Mouse (Mus musculus) lung, adult 2 months (tissue): ENCODE results near the gene Atf4. TPM values are rescaled to one million over a fixed set of nuclear protein-coding genes. Genes with fewer than 3 reads are reported as not detected.
A peak's percentile ranks its signal among the peaks of the same experiment; 100 is the strongest.

Source experiments
- DNase-seq: peaks from one replicate; pipeline ENCODE4 v3.0.0; 2022
- H3K4me1 ChIP-seq: fragments of 200-500 bp; 2 replicates; pipeline ENCODE4 v1.6.1; 2011; ENCODE audit warnings: low read length; ENCODE audit not compliant: control insufficient read depth, insufficient read depth
- H3K4me3 ChIP-seq: fragments of 200-500 bp; replicated peaks from 2 replicates; pipeline ENCODE3; 2011; ENCODE audit warnings: low read depth, mild to moderate bottlenecking, control low read depth, low read length; ENCODE audit errors: extremely low read depth
- CTCF ChIP-seq: fragments of 200-500 bp; IDR thresholded peaks from 2 replicates; pipeline ENCODE4 v1.5.1; 2011; ENCODE audit warnings: mild to moderate bottlenecking, low read length, control low read depth; ENCODE audit not compliant: insufficient read depth
- POLR2A ChIP-seq: fragments of 200-500 bp; IDR thresholded peaks from 2 replicates; pipeline ENCODE4 v1.6.1; 2011; ENCODE audit warnings: low read depth, mild to moderate bottlenecking, control low read depth, low read length, borderline replicate concordance; ENCODE audit errors: extremely low read depth
- WGBS: fragments of 180-500 bp; shearing (Covaris S2); methylation state at CpG from one replicate; pipeline ENCODE4 v1.1.7; 2018; 5-methylcytosine and 5-hydroxymethylcytosine counted together
- polyA plus RNA-seq: library from polyadenylated mRNA; depleted of rRNA; stranded (reverse); fragments of >200 nt; gene quantifications from 2 replicates; pipeline ENCODE4 v1.2.3, GENCODE M21; 2012

Gene Atf4
- polyA plus RNA-seq, 1 experiment, result 154 TPM

GRCm38 (mm10) chr15:80277107-80277506, 22.1 kb downstream of the Atf4 start:
- TF ChIP-seq CTCF (no peak), POLR2A (no peak)
- no peak for DNase-seq
- H3K4me1 ChIP-seq, result no peaks in the 10 kb centered on the region
- 43% methylated on average over 9 of the region's 9 CpGs for WGBS
- H3K4me3 ChIP-seq, result no peak overlapping the region

- Histone ChIP-seq H3K4me1 (no peaks in the 10 kb centered on the region), H3K4me3 (no peak overlapping the region)
- peak; percentile 31 for DNase-seq
- TF ChIP-seq POLR2A (no peak), CTCF (no peak)
- WGBS, result under 1% methylated on average over 6 of the region's 6 CpGs
Measured at GRCm38 (mm10) chr15:80277625-80278024, 22.6 kb downstream of the Atf4 start.

- 54% methylated on average over 5 of the region's 5 CpGs for WGBS
- Histone ChIP-seq H3K4me3 (no peak overlapping the region), H3K4me1 (no peaks in the 10 kb centered on the region)
- TF ChIP-seq CTCF (no peak), POLR2A (no peak)
- no peak for DNase-seq
Measured at GRCm38 (mm10) chr15:80278121-80278759, 23.3 kb downstream of the Atf4 start.

DNA sequence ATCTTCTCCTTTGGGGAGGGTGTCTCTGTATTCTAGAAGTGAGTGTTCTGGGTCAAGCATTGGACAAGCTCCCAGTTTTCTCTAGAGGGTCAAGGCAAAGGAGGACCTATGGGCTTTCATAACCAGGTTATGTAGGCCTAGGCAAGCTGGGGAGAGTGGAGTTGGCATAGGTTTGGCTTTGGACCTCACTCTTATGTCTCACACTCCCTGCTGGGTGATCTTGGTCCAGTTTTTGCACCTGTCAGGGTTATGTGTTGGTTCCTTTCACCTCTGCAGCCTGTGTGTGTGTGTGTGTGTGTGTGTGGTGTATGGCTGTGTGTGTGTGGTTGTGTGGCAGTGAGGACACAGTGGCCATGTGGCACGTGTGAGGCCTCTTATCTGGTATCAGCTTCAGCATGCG, 24.1 kb downstream of the Atf4 start:
- Histone ChIP-seq H3K4me1 (no peaks in the 10 kb centered on the region), H3K4me3 (no peak overlapping the region)
- no peak for DNase-seq
- no peak for TF ChIP-seq CTCF
- no peak for TF ChIP-seq POLR2A
- WGBS, result 76% methylated on average over 2 of the region's 2 CpGs

DNA sequence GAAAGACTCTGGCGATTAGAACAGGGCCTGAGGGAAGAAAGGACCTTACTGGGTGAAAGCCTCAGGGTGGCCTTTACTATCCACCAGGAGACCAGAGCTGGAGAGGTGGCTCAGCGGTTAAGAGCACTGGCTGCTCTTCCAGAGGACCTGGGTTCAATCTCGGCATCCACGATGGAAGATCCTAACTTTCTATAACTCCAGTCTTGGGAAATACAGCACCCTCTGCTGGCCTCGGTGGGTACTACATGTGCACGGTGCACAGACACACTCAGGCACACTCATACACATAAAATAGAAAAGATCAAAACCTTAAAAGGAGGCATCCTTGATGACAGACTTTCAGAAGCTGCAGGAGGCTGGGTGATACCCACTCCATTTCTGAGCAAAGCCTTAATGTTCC, 25.7 kb downstream of the Atf4 start:
- H3K4me1 ChIP-seq, result no peaks in the 10 kb centered on the region
- DNase-seq, result peak; percentile 30
- WGBS, result 20% methylated on average over 6 of the region's 6 CpGs
- peak; percentile 86 for TF ChIP-seq CTCF
- no peak for TF ChIP-seq POLR2A
- no peak overlapping the region for H3K4me3 ChIP-seq

DNA sequence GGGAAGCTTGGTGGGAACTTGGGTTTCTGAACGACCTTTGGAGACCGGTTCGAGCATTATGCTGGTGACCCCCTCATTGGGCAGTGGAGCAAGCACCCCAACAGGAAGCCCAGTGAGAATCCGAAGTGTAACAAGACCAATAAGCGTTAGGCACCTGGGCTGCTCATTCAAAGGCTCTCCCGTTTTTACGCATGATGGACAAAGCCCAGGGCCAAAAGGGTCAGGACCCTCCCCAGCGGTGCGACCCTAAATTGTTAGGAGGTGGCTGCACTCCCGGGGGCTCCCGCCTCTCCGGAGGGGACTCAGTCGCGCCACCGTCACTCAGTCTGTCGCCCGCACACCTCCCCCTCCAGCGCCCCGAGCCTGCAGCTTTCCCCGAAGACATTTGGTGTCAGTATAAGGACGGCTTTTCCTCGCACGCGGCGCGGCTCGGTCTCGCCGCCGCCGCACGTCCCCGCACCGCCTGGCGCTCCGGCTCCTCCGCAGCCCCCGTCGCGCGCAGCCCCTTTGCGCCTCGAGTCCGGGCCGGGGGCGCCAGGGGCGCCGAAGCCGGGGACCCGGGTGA, 31.9 kb downstream of the Atf4 start, which contains the start of gene Cacna1i:
TSS of gene Cacna1i (plus strand) at position 388 of the 565 bp plus-strand sequence.
- no peak for DNase-seq
- TF ChIP-seq CTCF, result no peak
- TF ChIP-seq POLR2A, result no peak
- Histone ChIP-seq H3K4me3 (no peak within 1 kb of the TSS), H3K4me1 (no peaks in the 10 kb centered on the region)
- 1% methylated on average over 50 of the region's 50 CpGs for WGBS

DNA sequence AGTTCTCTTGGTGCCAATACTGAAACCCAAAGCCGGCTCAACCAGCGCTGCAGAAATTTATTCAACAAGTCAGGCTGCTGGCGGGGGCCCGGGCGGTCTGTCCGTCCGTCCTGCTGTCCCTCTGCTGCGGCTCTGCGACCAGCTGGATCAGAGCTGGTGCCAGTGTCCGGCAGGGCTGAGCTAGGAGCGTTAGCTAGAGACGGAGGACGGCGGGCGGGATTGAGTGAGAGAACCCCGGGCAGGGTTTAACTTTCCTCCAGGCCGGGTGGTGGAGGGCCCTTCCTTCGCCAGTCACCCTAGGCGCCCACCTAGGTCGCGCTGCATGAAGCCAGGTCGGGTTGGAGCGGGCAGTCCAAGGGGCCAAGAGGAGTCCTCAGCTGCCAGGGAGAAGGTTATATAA, 33.1 kb downstream of the Atf4 start:
- DNase-seq, result no peak
- Histone ChIP-seq H3K4me1 (no peaks in the 10 kb centered on the region), H3K4me3 (no peak overlapping the region)
- WGBS, result 5% methylated on average over 23 of the region's 23 CpGs
- TF ChIP-seq POLR2A (no peak), CTCF (no peak)

GRCm38 (mm10) chr15:80289436-80289835, 34.5 kb downstream of the Atf4 start:
- TF ChIP-seq POLR2A, result no peak
- TF ChIP-seq CTCF, result peak; percentile 58
- Histone ChIP-seq H3K4me3 (no peak overlapping the region), H3K4me1 (no peaks in the 10 kb centered on the region)
- WGBS, result 10% methylated on average over 10 of the region's 10 CpGs
- DNase-seq, result peak; percentile 58

DNA sequence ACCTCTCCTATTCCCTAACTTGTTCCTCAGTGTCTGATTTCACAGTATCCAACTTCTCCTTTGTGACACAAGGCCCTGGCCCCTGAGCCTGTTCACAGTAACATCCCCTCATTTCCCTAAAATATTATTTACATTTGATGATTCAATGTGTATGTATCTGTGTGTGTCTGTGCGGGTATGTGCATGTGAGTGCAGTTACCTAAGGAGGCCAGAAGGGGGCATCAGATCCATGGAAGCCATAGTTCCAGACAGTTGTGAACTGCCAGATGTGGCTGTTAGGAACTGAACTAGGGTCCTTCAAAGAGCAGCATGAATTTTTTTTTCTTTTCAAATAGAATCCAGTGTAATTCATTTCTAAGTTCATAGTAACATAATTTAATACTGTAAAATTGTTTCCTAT, 42.2 kb downstream of the Atf4 start:
- Histone ChIP-seq H3K4me3 (no peak overlapping the region), H3K4me1 (no peaks in the 10 kb centered on the region)
- DNase-seq, result no peak
- WGBS, result 100% methylated on average over 1 of the region's 1 CpGs
- no peak for TF ChIP-seq CTCF
- TF ChIP-seq POLR2A, result no peak

DNA sequence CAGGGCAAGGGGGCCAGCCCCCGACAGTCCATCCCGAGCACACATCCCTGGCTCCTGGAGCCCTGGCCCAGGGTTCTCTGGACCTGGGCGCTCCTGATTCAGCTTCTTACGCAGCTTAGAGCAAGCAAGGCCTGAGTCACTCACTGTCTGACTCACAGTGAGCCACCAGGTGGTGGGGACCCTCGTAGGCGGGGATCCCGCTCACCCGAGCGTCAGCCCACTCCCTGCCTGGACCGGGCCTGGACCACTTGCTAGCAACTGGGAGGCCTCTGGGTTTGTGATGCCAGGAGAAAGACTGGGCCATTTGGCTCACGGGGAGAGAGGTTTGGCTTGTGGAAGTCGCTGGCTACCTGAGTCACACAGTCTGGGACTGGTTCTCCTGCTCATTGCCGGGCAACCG, 48.8 kb downstream of the Atf4 start:
- TF ChIP-seq POLR2A (no peak), CTCF (no peak)
- DNase-seq, result no peak
- no peaks in the 10 kb centered on the region for H3K4me1 ChIP-seq

More for the DNA sequence above, 48.8 kb downstream of the Atf4 start:
- 69% methylated on average over 14 of the region's 14 CpGs for WGBS
- H3K4me3 ChIP-seq, result no peak overlapping the region
